Mouse (Mus musculus) kidney, adult 11 months (tissue): ENCODE data around the gene Capn9.
A peak's percentile ranks its signal among the peaks of the same experiment; 100 is the strongest.

Experiments used
- DNase-seq: peaks from one replicate; pipeline ENCODE4 v3.0.0; 2022

Gene Capn9

GRCm38 (mm10) chr8:124575811-124576210, at the start of gene Capn9:
Gene Capn9 (plus strand): TSS chr8:124576111.
- no peak for DNase-seq

DNA sequence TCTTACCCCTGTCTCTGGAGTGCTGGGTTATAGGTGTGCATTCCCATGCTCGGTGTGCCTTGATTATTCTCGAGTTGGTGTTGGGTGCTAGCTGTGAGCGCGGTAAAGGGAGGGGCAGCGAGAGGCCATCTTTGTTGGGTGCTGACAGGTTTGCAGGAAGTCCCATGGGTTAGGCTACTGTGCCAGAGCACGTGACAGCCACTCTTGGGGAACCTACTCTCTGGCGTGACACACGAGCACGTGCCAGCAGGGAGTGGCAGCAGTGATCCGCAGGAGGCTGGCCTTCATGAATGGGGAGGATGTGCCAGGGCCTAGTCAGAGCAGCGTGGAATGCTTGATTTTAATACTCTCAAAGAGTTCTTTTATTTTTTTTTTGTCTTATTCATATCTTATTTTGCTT, 49.6 kb upstream of the Capn9 start:
- DNase-seq, result no peak

DNA sequence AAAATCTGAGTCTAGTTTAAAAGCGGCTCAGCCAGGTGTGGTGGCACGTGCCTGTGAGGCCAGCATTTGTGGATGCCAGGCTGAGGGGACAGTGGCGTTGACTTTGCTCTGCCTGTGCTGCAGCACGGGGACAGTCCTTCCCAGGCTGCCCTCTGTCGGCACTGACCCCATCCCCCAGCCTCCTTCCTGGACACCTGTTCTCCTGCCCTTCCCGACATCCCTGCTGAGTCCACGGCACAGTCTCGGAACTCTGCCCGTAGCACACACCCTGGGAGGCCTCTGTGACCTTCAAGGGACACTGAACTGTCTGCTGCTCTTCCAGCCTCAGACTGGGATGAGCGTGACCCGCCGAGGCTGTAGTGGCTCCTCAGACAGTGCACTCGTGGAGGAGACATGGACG, 45.8 kb upstream of the Capn9 start:
- peak; percentile 40 for DNase-seq

DNA sequence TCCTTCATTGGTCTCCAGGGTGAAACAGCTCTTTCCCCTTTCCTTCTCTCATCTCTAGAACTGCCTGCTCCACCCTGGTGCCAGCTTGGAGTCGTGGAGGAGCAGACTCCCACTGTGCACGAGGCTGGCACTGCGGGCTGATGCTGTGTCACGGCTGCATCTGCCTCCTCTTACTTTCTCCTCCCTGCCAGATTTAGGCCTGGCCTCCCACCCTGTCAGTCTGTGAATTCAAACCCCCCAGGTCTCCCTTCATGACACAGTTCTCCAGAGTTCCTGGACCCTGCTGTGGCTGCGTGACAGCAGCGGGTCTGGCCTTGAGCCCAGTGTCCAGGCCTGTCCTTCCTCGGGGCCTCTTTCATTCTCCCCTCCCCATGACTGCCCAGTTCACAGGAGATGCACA, 45.4 kb upstream of the Capn9 start:
- DNase-seq, result no peak

GRCm38 (mm10) chr8:124530996-124531395, 44.9 kb upstream of the Capn9 start:
- no peak for DNase-seq

- no peak for DNase-seq
These were observed 43.3 kb upstream of the Capn9 start for GRCm38 (mm10) chr8:124532626-124533025.

- DNase-seq, result no peak
These were observed 40.5 kb upstream of the Capn9 start for GRCm38 (mm10) chr8:124535451-124535850.

GRCm38 (mm10) chr8:124540906-124541305, 35.0 kb upstream of the Capn9 start:
- no peak for DNase-seq

DNA sequence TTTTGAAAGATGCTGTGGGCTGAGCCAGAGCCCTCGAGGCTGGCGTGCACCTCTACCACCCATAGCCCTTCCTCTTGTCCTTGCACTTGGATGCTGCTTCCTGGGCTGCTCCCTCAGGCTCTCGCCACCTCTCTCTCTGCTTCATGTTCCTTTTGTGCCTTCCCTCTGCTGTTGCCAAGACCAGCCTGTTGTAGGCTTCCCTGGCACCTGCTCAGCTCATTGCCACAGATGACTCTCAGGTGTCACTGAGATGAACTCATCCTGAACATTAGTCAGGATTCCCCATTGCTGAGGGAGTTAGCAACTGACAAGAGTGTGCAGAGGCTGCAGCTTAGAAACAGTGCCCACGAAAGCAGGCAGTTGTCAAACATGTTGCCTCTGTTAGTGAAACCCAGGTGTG, 33.9 kb upstream of the Capn9 start:
- no peak for DNase-seq

GRCm38 (mm10) chr8:124543272-124543671, 32.6 kb upstream of the Capn9 start:
- DNase-seq, result no peak

DNA sequence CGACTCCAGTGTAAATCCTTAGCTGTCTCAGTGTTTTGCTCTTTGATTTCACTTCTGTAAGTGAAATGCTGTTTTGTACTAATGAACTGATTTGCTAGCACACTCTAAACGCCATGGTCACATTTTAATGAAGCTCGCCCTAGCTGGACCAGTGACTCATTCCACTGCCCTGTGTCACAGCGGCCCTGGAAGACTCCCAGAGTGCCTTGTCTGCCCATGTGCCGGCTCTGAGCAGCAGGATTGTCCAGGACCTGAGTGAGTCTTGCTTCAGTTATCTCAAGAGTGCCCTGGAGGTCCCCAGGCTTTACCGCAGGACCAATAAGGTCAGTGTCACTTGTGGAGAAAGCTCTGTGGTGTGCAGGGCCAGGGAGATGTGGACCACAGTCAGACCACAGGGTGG, 29.5 kb upstream of the Capn9 start:
- DNase-seq, result no peak

- DNase-seq, result no peak
These were observed 29.1 kb upstream of the Capn9 start for GRCm38 (mm10) chr8:124546815-124547214.

DNA sequence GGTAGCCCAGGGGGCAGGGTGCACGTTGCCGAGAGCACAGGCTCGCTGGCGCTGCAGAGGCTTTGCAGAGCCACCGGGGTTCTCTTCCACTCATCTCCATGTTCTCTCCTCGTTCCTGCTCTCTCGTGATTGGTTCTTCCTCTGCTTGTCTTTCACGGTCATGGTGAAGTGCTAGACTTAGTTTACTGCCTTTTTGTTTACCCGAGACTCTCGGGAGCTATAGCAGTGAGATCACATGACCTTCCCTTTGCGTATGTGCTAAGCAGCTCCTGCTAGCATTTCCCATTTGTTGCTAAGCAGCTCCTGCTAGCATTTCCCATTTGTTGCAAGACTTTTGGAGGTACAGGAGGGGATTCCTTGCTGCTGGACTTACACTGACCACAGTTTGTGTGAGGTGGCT, 28.6 kb upstream of the Capn9 start:
- no peak for DNase-seq

DNA sequence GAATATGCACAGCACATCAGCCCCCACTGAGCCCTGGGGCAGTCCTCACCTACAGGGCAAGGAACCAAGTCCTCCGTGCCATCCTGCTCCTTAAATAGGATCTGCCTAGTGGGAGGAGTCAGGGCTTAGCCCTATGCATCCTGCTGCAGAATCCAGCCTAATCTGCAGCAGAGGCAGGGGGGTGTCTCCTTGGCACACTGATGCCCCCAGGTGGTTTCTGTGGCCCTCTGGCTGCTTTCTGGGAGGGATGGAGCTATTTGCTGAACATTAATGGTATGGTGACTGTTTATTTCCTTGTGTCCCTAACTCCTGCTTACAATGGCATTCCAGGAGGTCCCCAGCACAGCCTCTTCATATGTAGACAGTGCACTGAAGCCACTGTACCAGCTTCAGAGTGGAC, 27.7 kb upstream of the Capn9 start:
- no peak for DNase-seq

DNA sequence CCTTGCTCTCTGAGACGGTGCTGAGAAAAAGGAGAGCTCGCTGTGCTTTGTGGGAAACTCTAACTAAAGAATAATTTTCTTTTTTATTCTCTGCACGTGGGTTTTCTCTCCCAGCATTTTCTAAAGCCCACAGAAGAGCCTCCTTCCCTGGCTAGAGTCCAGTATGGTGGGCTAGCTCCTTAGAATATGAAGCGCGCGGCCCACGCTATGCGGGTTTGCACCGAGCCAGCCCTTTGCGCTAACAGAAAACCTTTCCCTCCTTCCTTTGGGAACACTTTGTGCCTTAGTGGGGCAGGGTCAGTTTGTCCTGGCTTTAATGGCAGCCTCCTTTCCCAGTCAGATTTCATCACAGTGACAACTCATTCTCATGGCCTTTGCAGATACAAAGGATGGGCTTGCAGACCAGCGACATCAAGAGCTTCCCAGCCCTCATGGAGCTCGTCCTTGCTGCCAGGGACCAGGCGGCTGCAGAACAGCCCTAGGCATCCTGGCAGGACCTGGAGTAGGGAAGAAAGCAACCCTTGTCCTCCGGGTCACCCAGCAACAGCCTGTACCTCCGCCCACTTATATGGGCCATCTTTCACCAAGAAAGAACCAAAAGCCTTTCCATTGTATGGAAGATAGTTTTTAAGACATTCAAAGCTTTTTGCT, 24.8 kb upstream of the Capn9 start:
- no peak for DNase-seq

GRCm38 (mm10) chr8:124555113-124555750, 20.7 kb upstream of the Capn9 start:
- no peak for DNase-seq

DNA sequence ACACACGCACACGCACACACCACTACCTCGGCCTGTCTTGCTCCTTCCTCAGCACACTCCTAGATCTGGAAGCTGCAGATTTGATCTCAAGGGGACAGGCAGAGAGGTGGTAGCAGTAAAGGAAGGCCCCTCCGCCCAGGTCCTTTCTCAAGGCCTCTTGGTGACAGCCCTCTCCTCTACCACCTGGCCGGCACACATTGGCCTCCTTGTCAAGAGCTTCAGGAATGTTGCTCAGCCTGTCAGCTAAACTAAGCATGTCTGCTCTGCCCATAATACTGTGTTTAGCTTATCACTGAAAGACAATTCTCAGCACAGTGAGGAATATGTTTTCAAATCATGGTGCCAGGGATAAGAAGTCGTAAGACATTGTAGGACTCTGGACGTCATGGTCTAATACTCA, 19.7 kb upstream of the Capn9 start:
- no peak for DNase-seq

GRCm38 (mm10) chr8:124556658-124557057, 19.3 kb upstream of the Capn9 start:
- no peak for DNase-seq

DNA sequence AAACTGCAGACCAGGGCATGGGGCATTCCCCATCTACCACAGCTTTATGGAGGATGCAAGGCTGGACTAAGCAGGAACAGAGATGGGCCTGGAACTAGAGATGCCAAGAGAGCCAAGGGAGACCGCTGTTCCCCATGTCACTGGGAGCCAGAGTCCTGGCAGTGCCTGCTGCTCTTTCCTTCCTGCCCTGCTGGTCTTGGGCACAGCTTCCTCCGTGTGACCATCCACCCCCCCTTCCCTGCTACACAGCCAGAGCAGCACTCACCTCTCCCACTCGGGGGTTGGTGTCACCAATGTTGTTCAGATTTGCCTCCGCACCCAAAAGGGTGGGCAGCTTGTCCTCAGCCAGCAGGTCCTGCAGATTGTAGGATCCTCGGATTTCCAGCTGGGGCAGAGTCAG, 18.4 kb upstream of the Capn9 start:
- no peak for DNase-seq

- peak; percentile 22 for DNase-seq
These were observed 8.8 kb upstream of the Capn9 start for GRCm38 (mm10) chr8:124567126-124567525.

- no peak for DNase-seq
These were observed 8.3 kb upstream of the Capn9 start for GRCm38 (mm10) chr8:124567584-124567983.

GRCm38 (mm10) chr8:124569100-124569499, 6.8 kb upstream of the Capn9 start:
- DNase-seq, result no peak

GRCm38 (mm10) chr8:124569593-124569992, 6.3 kb upstream of the Capn9 start, which contains the start of gene Agt:
Gene Agt (minus strand): TSS chr8:124569706.
- peak; percentile 93 for DNase-seq

DNA sequence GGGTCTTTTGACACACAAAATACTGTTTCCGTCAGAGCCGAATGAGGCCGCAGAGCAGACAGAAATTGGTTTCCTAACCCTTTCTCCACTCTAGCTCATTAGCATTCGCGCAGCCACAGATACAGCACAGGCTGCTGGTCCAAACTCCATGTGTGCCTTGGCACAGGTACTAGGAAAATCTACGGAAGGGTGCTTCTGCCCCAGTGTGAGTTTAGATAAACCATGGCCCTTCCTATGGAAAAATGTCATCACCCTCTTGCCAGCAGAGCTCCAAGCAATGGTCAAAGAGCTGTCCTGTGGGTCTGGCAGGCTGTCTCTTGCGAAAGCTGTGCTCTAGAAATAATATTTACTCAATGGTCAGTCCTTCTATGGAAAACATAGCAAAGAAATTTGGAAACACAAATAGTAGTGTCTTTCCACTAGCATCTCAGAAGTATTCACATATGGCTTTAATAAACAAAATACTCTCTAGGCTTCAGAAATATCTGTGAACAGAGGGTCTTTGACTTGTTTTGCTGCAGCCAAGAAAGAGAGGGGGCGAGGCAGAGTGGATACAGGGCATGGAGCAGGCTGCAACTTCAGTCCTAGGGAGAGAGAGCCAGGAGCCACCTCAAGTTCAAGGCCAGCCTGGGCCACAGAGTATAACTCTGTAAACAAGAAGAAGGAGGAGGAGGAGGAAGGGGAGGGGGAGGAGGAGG, 4.0 kb upstream of the Capn9 start:
- peak; percentile 60 for DNase-seq
